10 mouse cellular contexts compared by ENCODE assay signal in the genomic region with DNA sequence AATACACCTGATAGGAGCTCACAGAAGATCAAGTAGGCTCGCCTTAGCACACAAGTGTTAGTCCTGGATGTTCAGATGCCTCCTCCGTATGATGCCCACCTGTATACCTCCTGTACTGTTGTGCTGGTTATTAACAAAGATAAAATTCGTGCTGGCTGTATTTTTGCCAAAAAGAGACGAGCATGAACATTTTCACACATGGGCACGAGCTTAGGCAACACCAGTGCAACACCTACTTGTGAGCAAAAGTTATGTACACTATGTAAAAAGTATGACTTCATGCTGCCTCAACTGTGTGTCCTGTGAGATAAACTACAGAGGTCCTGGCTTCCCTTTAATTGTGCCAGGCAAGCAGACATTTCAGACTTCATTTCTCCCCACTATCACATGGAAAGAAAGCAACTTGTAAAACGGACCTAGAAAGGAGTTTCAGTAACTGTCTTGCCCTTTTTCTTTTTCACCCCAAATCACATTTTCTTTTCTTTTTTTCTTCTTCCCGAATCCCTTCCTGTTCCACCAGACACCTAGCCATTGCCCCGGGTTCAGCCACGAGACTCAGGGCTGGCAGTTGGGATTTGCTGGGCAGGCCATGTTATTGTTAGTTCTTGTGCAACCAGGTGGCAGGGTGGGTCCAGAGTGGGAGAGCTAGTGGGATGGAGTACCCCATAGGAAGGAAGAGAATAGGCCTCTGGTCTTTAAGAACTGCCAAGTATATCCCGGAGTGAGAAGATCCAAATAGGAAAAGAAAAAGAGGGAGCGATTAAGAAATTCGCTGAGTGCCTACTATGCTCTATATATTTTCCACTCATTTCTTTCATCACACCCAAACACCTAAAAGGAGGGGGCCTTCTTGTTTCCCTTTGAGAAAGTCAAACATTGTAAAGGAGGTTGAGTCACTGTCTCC. TPM values are rescaled to one million over a fixed set of nuclear protein-coding genes. Genes with fewer than 3 reads are reported as not detected.
A peak's percentile ranks its signal among the peaks of the same experiment; 100 is the strongest.
DNase-seq lines count a peak whose midpoint lies in the region; ATAC-seq and TF ChIP-seq lines count a peak whose summit lies in the region.
"Had no signal": no experiment of that assay in that cellular context is flagged by ENCODE, and none has a peak within 500 bp of the region (broad histone marks: within the 10 kb centered on the region; RNA-seq: fewer than 3 reads in every experiment).

No protein-coding gene starts in this region.

- no peaks in the 10 kb centered on the region for H3K36me3 ChIP-seq in heart, embryonic 12.5 days
- no peaks in the 10 kb centered on the region for H3K36me3 ChIP-seq in hindbrain, embryonic 11.5 days (ENCODE audit: control insufficient read depth, insufficient read depth, low read length)
- no peaks in the 10 kb centered on the region for H3K36me3 ChIP-seq in midbrain, embryonic 11.5 days (ENCODE audit: control insufficient read depth, insufficient read depth, low read length)
- no peaks in the 10 kb centered on the region for H3K36me3 ChIP-seq in kidney, embryonic 14.5 days (ENCODE audit: control insufficient read depth, insufficient read depth, low read length)

- ATAC-seq in heart, embryonic 12.5 days (ENCODE audit: insufficient number of reproducible peaks, low FRiP score), result no peak
- no peak for ATAC-seq in hindbrain, embryonic 11.5 days (ENCODE audit: low FRiP score)
- no peak for ATAC-seq in midbrain, embryonic 11.5 days (ENCODE audit: low FRiP score)
- no peak for ATAC-seq in kidney, embryonic 14.5 days (ENCODE audit: low FRiP score, low TSS enrichment)

- H3K9me3 ChIP-seq in heart, embryonic 12.5 days (replicated peaks), result no peaks in the 10 kb centered on the region
- no peaks in the 10 kb centered on the region for H3K9me3 ChIP-seq in hindbrain, embryonic 11.5 days (ENCODE audit: control insufficient read depth, low read length)
- H3K9me3 ChIP-seq in midbrain, embryonic 11.5 days (ENCODE audit: control insufficient read depth, low read length), result no peaks in the 10 kb centered on the region
- no peaks in the 10 kb centered on the region for H3K9me3 ChIP-seq in kidney, embryonic 14.5 days (ENCODE audit: control insufficient read depth, low read length)

- H3K27me3 ChIP-seq in heart, embryonic 12.5 days (replicated peaks), result peaks cover 94% of the 10 kb centered on the region
- H3K27me3 ChIP-seq in hindbrain, embryonic 11.5 days (ENCODE audit: control insufficient read depth, insufficient read depth, low read length), result peaks cover 94% of the 10 kb centered on the region
- H3K27me3 ChIP-seq in midbrain, embryonic 11.5 days (ENCODE audit: control insufficient read depth, insufficient read depth, low read length), result peaks cover 98% of the 10 kb centered on the region
- peaks cover 99% of the 10 kb centered on the region for H3K27me3 ChIP-seq in kidney, embryonic 14.5 days (ENCODE audit: control insufficient read depth, insufficient read depth, low read length)

- intact Hi-C loops in heart, postnatal 14 days (cut with DNase I), result loop anchor here (5.0 kb wide), 1 partner anchor 62 kb away; the partner anchor contains the start of gene Dennd1a

- no peak for TF ChIP-seq POLR2A in cortical plate, adult 2 months (IDR thresholded peaks at IDR 0.05; ENCODE audit: extremely low read depth, insufficient read depth, low read length)

- no peak for DNase-seq in heart, postnatal 14 days
- DNase-seq in hindbrain, embryonic 11.5 days (ENCODE audit: low spot score), result no peak
- peak; percentile 91 for DNase-seq in midbrain, embryonic 11.5 days (ENCODE audit: low spot score, missing footprints)
- no peak for DNase-seq in cerebellum, postnatal 14 days
- no peak for DNase-seq in cerebellum, postnatal 10 days
- DNase-seq: adrenal gland, postnatal 25 days had no signal

- H3K4me3 ChIP-seq in heart, embryonic 12.5 days, result no peak overlapping the region; the same call in 1 of the 2 replicates
- peak overlapping the region; percentile 84; the same call in 1 of the 2 replicates for H3K4me3 ChIP-seq in cortical plate, adult 2 months (ENCODE audit: insufficient read depth, low read length)
- no peak overlapping the region for H3K4me3 ChIP-seq in hindbrain, embryonic 11.5 days (ENCODE audit: low read depth, low read length)
- no peak overlapping the region for H3K4me3 ChIP-seq in midbrain, embryonic 11.5 days (ENCODE audit: low read depth, low read length)
- H3K4me3 ChIP-seq in kidney, embryonic 14.5 days (ENCODE audit: low read length), result no peak overlapping the region

- no peak for TF ChIP-seq CTCF in cortical plate, adult 2 months (IDR thresholded peaks at IDR 0.05; ENCODE audit: extremely low read depth, insufficient read depth, low read length)

- no peak overlapping the region for H3K9ac ChIP-seq in heart, embryonic 12.5 days
- H3K9ac ChIP-seq in hindbrain, embryonic 11.5 days (ENCODE audit: low read depth, low read length), result no peak overlapping the region; the same call in 1 of the 2 replicates
- H3K9ac ChIP-seq in midbrain, embryonic 11.5 days (ENCODE audit: low read length), result peak overlapping the region; percentile 53; the same call in 1 of the 2 replicates
- H3K9ac ChIP-seq in kidney, embryonic 14.5 days (ENCODE audit: low read depth, low read length), result no peak overlapping the region

- peaks cover 35% of the 10 kb centered on the region for H3K4me1 ChIP-seq in heart, embryonic 12.5 days (replicated peaks)
- H3K4me1 ChIP-seq in cortical plate, adult 2 months (ENCODE audit: control insufficient read depth, insufficient read depth, low read length), result no peaks in the 10 kb centered on the region; the same call in 1 of the 2 replicates
- peaks cover 24% of the 10 kb centered on the region for H3K4me1 ChIP-seq in hindbrain, embryonic 11.5 days (replicated peaks; ENCODE audit: control insufficient read depth, insufficient read depth, low read length)
- peaks cover 34% of the 10 kb centered on the region for H3K4me1 ChIP-seq in midbrain, embryonic 11.5 days (ENCODE audit: control insufficient read depth, insufficient read depth, low read length)
- H3K4me1 ChIP-seq in kidney, embryonic 14.5 days (ENCODE audit: control insufficient read depth, insufficient read depth, low read length), result peaks cover 16% of the 10 kb centered on the region; the same call in 1 of the 2 replicates

- no peak overlapping the region for H3K27ac ChIP-seq in heart, embryonic 12.5 days (ENCODE audit: poor library complexity, severe bottlenecking)
- H3K27ac ChIP-seq in cortical plate, adult 2 months (ENCODE audit: insufficient read depth, low read length), result no peak overlapping the region
- no peak overlapping the region for H3K27ac ChIP-seq in hindbrain, embryonic 11.5 days (ENCODE audit: low read depth, low read length)
- 0 out of 2 replicates have a peak overlapping the region, but pooled peaks have one; percentile 31 for H3K27ac ChIP-seq in midbrain, embryonic 11.5 days (ENCODE audit: low read depth, low read length)
- H3K27ac ChIP-seq in kidney, embryonic 14.5 days (ENCODE audit: low read depth, low read length), result no peak overlapping the region

- H3K4me2 ChIP-seq in heart, embryonic 12.5 days, result peak overlapping the region; percentile 66; the same call in 1 of the 2 replicates
- H3K4me2 ChIP-seq in hindbrain, embryonic 11.5 days (replicated peaks; ENCODE audit: low read depth, low read length), result peak overlapping the region; percentile 51; the same call in 1 of the 2 replicates
- peak overlapping the region; percentile 52 for H3K4me2 ChIP-seq in midbrain, embryonic 11.5 days
- no peak overlapping the region for H3K4me2 ChIP-seq in kidney, embryonic 14.5 days (replicated peaks; ENCODE audit: low read depth, low read length)

- WGBS in heart, embryonic 12.5 days, result 9% methylated on average over 12 of the region's 12 CpGs
- 3% methylated on average over 12 of the region's 12 CpGs for WGBS in hindbrain, embryonic 11.5 days
- 5% methylated on average over 12 of the region's 12 CpGs for WGBS in midbrain, embryonic 11.5 days
- WGBS in kidney, embryonic 14.5 days, result 3% methylated on average over 12 of the region's 12 CpGs

RNA-seq across cellular contexts. Expression of gene Lhx2, which starts 10.6 kb away (rescaled TPM):
- polyA plus RNA-seq in heart, embryonic 12.5 days (2016; fragmentation: Nextera tagmentation; extraction: Ambion mirVana), result 0.36 and 0.70 TPM in 2 replicates
- under 1 TPM in 1 of 2 experiments, not detected in 1; 0.07 TPM for total RNA-seq in heart, postnatal 14 days (2021)
- 82.4 and 83.3 TPM in 2 replicates for polyA plus RNA-seq in cortical plate, adult 2 months (2012; rRNA removed)
- polyA plus RNA-seq in hindbrain, embryonic 11.5 days (2014; fragmentation: Nextera tagmentation; extraction: Ambion mirVana), result 21.9 and 24.4 TPM in 2 replicates
- 55.5 and 61.5 TPM in 2 replicates for polyA plus RNA-seq in midbrain, embryonic 11.5 days (2014; fragmentation: Nextera tagmentation; extraction: Ambion mirVana)
- not detected in 2 replicates for polyA plus RNA-seq in kidney, embryonic 14.5 days (2014; fragmentation: Nextera tagmentation; extraction: Ambion mirVana)
- total RNA-seq: adrenal gland, postnatal 25 days; neutrophil, adult 5-6 weeks had no signal

Comparison
In these comparisons a context has a peak if more than half of its experiments do, and no peak if none do; other contexts are left out.
1. RNA of gene Lhx2, which starts 10.6 kb away (polyA plus RNA-seq): 82.4 to 83.3 TPM in cortical plate, adult 2 months, 55.5 to 61.5 TPM in midbrain, embryonic 11.5 days and 21.9 to 24.4 TPM in hindbrain, embryonic 11.5 days; 0.36 to 0.70 TPM in heart, embryonic 12.5 days and not detected in kidney, embryonic 14.5 days; every median in the first group is over 10 times any median in the second.